Mouse (Mus musculus) frontal cortex, postnatal 10 days (tissue): ENCODE data around the gene Lhx2.

ENCODE experiments used
- DNase-seq, 2 experiments: peaks; one replicate each; pipeline ENCODE4 v3.0.0; 2022; ENCODE audit warnings: low spot score in 2 of 2, mixed read lengths in 1 of 2

The Lhx2 gene

GRCm38 (mm10) chr2:38346881-38347764 lies 8.0 kb downstream of the Lhx2 start:
- no peak for DNase-seq

DNA sequence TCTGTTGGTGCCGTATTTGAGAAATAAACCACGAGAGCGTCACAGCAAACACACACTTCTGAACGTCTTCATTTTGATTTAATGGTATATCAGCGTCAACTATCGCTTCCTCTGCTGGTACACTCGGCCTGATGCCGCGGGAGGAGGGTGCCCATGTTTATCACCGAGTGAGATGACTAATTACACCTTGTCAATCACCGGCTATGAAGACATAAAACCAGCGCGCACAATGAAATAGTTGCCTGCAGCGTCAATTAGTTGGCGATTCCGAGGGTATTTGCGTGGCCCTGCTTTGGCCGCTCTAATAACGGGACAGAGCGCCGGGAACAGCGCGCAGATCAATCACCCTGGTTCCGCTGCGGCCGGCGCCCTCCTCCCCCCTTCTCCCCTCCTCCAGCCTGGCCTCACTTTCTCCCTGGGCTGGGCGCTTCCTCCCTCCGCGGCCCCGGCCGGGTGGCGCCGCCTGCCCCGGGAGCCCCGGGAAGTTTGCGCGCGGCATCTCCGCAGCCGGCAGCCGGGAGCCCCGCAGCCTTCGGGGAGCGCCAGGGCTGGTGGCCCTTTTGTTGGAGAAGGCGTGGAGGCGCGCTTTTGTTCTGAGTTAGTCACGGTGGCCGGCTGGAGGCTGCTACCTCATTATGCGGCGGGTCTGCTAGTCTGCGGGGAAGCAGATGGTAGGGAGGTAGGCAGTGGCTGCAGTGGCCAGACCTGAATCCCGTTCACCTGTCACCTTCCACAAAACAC lies 8.9 kb downstream of the Lhx2 start:
- DNase-seq: no peak

- no peak for DNase-seq
Observed at GRCm38 (mm10) chr2:38348660-38349420, 9.8 kb downstream of the Lhx2 start.

DNA sequence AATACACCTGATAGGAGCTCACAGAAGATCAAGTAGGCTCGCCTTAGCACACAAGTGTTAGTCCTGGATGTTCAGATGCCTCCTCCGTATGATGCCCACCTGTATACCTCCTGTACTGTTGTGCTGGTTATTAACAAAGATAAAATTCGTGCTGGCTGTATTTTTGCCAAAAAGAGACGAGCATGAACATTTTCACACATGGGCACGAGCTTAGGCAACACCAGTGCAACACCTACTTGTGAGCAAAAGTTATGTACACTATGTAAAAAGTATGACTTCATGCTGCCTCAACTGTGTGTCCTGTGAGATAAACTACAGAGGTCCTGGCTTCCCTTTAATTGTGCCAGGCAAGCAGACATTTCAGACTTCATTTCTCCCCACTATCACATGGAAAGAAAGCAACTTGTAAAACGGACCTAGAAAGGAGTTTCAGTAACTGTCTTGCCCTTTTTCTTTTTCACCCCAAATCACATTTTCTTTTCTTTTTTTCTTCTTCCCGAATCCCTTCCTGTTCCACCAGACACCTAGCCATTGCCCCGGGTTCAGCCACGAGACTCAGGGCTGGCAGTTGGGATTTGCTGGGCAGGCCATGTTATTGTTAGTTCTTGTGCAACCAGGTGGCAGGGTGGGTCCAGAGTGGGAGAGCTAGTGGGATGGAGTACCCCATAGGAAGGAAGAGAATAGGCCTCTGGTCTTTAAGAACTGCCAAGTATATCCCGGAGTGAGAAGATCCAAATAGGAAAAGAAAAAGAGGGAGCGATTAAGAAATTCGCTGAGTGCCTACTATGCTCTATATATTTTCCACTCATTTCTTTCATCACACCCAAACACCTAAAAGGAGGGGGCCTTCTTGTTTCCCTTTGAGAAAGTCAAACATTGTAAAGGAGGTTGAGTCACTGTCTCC lies 10.6 kb downstream of the Lhx2 start:
- DNase-seq: no peak

GRCm38 (mm10) chr2:38350386-38350785 lies 11.3 kb downstream of the Lhx2 start:
- DNase-seq: no peak

DNA sequence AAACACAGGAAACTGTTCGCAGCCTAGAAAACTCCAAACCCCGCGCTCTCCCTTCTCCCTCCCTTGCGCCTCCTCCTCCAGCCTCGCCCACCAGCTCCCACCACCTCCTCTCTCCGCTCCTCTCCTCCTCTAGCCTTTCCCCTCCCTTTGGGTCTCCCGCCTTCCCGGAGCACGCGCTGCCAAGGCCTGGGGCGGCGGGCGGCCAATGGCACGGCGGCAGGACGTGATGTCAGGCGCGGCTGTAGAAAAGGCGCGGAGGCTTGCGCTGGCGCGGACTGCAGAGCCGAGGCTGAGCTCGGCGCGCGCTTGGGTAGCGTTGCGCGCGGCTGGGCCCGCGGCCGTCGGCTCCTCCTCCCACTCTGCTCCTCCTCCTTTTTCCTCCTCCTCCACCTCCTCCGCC lies 11.7 kb downstream of the Lhx2 start:
- DNase-seq: peak; percentile 79 to 85

DNA sequence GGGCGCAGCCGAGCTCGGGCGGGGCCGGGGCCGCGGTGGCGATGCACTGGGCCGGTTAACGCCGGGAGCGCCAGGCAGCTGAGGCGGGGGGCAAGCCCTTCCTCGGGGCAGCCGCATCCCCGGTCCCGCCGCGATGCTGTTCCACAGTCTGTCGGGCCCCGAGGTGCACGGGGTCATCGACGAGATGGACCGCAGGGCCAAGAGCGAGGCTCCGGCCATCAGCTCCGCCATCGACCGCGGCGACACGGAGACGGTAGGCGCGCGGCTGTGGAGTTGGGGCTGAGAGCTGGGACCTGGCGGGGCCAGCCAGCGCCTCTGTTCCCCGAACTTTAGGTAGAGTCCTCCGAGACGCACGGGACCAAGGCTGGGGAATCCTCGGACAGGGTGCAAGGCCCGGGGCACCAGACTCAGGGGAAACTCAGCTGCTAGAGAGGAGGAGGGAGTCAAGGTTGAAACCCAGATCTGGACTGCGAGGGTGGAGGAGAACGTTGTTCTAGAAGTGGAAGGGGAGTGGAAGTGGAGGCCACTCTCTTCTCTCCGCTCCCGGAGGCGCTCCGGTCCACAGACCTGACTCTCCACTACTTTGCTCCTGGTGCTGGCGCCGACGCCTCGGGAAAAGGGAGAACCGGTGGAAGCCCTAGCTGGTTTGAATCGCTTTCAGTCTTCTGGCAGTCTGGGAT lies 12.7 kb downstream of the Lhx2 start:
- no peak for DNase-seq

DNA sequence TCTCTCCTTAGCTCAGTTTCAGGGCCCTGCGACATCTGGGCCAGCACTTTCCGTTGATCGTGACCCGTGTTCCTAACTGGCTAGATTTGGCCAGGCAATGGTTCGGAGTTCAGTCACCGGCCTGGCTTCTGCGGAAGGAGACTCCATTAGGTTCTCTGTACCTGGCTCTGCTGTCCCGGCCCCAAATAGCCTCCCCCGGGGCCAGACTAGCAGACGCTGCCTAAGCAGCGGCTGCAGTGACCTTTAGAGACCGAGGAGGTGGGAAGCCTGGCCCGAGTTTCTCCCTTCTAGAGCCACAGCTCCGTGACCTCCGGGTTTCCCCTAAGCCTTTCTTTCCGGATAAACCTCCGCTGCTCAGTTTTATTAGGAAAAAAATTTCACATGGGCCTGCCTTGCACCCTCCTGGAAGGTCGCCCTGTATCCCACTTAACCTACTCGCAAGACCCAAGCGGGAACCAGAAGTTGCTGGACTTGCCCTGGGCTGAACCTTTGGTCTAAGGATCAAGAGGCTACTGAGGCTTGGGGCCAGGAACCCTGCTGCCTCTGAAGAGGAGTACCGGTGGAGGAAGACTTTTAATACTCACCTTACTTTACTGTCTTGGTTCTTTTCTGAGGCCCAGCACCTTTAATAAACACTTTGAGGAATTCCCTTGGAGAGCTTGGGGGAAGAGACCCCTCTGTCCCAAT lies 13.4 kb downstream of the Lhx2 start:
- DNase-seq: no peak

GRCm38 (mm10) chr2:38353008-38353379 lies 13.9 kb downstream of the Lhx2 start:
- DNase-seq: no peak

DNA sequence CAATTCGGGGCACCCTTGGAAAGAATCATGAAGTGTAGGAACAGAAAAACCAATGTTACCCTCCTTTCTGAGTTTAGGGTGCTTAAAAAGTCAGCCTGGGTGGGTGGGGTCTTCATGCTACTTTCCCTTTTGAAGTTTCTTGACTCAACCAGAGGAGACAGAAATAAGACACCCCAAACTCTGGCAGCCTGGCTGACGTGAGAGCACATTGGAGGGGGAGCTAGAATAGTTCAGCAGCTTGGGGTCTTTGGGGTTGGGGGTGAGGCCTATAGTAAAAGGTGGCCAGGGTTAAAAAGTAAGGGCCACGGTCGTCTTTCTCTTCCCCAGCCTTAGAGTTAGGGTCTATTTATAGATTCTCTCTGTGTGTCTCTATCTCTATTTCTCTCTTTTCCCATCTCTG lies 14.6 kb downstream of the Lhx2 start:
- DNase-seq: no peak

GRCm38 (mm10) chr2:38354179-38354716 lies 15.2 kb downstream of the Lhx2 start:
- no peak for DNase-seq

DNA sequence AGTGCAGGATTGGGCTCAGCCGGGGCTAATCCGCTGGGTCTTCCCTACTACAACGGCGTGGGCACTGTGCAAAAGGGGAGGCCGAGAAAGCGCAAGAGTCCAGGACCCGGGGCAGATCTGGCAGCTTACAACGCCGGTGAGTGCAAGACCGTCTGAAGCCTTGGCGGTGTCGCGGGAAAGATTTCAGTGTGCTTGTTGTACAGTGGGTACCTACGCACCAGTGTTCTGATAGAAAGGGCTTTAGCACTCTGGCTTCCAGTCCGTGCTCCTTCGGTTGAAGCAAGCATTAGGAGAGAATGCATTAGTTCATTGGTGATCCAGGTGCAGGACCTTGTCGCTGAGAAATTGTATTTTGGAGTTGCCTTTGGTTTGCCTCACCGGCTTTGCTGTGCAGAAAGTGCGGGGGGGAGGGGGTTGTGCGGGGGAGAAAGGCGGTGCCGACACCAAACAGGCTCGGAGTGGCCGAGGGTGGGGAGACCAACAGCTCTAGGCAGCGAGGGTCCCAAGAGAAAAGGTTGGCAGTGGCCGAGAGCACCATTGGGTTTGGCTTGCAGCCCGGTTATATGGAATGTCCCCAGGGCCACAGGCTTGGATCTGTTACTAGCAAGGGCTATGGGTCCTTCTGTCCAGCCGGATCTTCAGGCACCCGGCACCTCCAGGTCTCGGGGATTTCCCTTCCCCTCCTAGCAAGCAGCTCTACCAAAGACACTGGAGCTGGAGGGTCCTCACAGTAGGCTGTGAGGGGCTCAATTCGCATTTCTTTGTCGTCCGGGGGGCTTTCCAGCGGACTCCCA lies 15.8 kb downstream of the Lhx2 start:
- no peak for DNase-seq

DNA sequence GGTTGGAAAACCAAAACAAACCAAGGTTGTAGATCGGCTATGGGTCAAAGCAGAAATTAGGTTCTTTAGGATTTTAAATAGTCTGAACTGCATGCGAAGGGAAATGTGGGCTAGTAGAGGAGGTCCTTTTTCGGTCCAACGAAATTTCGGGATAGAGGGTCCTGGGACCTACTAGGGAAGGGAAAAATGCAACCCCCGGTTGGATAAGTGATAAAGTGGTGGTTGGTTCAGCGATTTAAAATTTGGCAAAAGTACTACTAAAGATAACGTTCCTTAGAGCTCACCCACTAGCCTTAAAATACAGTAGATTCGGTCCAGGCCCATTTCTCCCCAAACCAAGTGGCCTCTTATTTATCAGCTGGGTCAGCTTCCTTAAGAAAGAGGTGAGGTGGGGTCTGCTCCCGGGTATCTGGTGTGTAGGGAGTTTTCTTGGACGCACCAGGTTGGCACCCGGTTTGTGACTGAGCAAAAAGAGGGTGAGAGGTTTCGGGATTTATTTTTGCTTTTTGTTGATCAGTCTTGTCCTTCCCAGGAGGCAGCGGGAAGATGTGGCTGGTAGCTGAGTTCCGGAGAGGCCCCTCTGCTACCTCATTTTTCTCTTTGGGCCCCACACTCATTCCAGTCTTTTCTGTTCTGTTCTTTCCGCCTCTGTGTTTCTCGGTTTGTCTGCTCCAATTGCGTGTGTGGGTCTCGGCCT lies 16.8 kb downstream of the Lhx2 start:
- DNase-seq: no peak

DNA sequence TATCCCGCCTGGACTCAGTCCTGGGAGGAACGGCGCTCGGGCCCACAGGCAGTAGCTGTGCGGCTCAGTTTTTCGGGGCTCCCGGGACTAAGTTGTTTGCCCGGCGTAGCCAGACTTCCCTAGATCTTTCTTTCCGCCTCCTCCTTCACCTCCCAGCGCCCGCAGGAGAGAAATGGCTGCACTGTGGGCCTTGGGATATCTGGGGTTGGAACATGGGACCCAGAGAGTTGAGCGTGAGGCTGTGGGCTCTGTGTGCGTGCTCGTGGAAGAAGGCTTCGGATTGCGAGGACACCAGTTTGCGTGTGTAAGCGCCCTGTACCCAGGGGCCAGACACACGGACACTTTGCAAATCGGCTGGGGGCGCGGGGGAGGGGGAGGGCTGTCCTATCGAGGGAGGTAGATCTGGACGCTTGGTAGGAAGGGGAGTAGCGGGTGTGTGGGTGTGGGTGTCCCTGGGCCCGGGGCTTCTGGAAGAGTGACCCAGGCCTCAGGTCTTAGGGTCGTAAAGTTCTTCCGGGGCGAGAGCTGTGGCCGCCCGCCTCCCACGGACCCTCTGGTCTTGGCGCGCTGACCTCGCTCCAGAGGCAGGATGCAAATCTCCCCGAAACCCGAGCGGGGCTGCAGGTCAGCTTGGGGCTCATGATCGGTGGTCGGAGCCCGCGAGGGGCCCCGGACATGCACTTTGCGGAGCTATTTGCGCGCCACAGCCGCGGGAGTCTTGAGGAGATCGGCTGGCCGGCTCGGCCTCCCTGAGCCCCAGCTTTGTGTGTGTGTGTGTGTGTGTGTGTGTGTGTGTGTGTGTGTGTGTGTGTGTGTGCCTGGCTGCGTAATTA lies 17.6 kb downstream of the Lhx2 start:
- DNase-seq: no peak

DNA sequence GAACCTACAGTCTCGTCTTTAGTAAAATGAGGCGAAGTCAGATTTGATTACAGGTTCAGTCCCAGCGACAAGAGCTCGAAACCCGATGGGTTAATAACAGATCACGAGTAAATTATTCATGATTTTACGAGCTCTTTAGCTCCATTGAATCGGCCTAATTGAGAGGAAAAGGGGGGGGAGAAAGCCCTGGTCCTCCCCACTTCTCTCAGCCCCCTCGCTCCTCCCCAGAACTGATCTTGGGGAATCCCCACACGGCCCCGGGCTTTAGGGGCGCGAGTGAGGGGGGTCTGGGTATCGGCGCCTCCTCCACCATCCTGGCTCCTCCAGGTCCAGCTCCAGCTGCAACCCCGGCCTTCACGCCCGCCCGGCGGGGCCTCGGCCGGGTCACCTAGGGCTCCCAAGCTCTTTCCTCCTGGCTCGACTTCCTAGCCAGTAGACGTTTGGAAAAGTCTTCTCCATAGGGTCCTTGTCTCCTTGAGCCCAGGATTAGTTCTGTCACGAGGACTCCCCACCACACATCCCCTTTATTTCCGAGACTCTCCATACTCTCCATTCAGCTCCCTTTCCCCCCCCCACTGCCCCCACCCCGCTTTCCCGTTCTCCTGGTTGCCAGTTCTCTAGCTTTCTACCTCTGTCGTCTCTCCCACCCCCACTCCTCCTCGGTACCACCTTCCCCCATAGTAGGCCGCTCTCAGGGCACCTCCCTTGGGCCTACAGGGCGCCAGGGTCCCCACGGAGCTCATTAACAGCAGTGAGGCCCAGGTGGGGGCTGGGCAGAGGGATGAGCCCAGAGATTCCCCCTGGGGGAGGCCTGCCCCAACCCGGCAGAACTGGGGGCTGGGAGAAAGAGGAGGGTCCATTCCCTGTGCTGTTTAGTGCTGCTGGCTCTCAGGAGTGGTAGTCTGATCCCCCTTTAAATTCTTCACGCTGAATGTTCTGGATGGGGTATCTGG lies 18.5 kb downstream of the Lhx2 start:
- DNase-seq: no peak

GRCm38 (mm10) chr2:38358611-38359010 lies 19.5 kb downstream of the Lhx2 start:
- no peak for DNase-seq
